Mouse (Mus musculus): ENCODE data around the gene Gm7247. TPM values are rescaled to one million over a fixed set of nuclear protein-coding genes. Genes with fewer than 3 reads are reported as not detected.
"Not testable (repeated sequence)": the region's sequence is repeated elsewhere in the genome, so short reads cannot be mapped to it uniquely, and the experiment has no call there.

Gene Gm7247
- polyA plus RNA-seq, 1 experiment from 2014 or later: not detected

DNA sequence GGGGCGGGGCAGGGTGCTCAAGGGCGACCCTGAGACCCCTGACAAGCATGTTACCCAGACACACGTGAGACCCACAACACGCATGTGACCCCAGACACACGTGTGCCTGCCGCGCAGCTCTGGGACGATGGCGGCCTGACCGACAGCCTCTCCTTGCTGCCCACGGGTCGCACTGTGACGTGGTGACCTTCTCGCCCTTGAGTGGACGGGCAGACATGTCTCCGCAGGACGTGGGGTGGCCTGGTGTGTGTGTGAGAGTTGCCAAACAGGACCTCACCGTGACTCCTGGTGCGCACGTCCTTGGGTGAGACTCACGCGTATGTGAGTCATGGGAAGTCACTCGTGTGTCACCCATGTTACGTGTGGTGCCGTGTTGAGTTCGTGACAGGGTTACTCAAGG, 73.5 kb downstream of the Gm7247 start:
- Histone ChIP-seq H3K27ac (no peak overlapping the region), H3K4me3 (no peak overlapping the region), H3K4me2 (no peak overlapping the region), H3K27me3 (replicated peaks) (no peaks in the 10 kb centered on the region), H3K9ac (no peak overlapping the region), H3K9me3 (replicated peaks) (peaks cover 23% of the 10 kb centered on the region), H3K4me1 (no peaks in the 10 kb centered on the region), H3K36me3 (no peaks in the 10 kb centered on the region)
- WGBS (ENCODE audit: insufficient replicate concordance): 90% methylated on average over 26 of the region's 26 CpGs
- ATAC-seq: no peak

GRCm38 (mm10) chr14:51438955-51439354, 77.4 kb downstream of the Gm7247 start:
- Histone ChIP-seq H3K36me3 (no peaks in the 10 kb centered on the region), H3K9me3 (replicated peaks) (peaks cover 23% of the 10 kb centered on the region), H3K27me3 (replicated peaks) (no peaks in the 10 kb centered on the region), H3K4me1 (no peaks in the 10 kb centered on the region), H3K4me3 (no peak overlapping the region), H3K4me2 (no peak overlapping the region), H3K27ac (no peak overlapping the region), H3K9ac (no peak overlapping the region)
- WGBS (ENCODE audit: insufficient replicate concordance): 80% methylated on average over 4 of the region's 4 CpGs
- no peak for ATAC-seq

DNA sequence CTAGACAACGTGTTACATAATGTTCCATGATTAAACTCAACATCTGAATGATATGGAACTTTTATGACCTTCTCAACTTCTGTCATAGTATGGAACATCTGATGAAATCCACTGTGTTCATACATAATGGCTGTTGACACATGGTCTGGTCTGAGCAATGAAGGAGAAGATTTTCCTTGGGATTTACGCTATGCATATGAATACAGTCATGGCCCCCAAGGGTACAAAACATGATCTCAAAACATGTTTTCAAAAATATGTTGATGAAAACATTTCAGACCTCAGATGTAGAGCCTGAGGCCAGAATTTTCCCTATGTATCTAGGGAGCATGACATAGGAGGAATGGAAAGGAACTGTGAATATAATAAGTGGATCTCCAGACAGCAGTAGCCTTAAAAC, 90.0 kb downstream of the Gm7247 start, which contains the start of gene Vmn2r89:
Gene Vmn2r89, plus strand, starts transcription at position 301 of the 400 bp plus-strand sequence.
- H3K4me3 ChIP-seq; H3K27me3 ChIP-seq (replicated peaks); H3K4me1 ChIP-seq; ATAC-seq; H3K4me2 ChIP-seq; H3K27ac ChIP-seq; H3K36me3 ChIP-seq; H3K9ac ChIP-seq; H3K9me3 ChIP-seq (replicated peaks): not testable (repeated sequence)
- 66% methylated on average over 2 of the region's 2 CpGs for WGBS (ENCODE audit: insufficient replicate concordance)

- H3K4me3 ChIP-seq; H3K9ac ChIP-seq; H3K9me3 ChIP-seq (replicated peaks); H3K36me3 ChIP-seq; H3K4me2 ChIP-seq; H3K27me3 ChIP-seq (replicated peaks); ATAC-seq; H3K27ac ChIP-seq; H3K4me1 ChIP-seq: not testable (repeated sequence)
- 68% methylated on average over 10 of the region's 10 CpGs for WGBS (ENCODE audit: insufficient replicate concordance)
Measured at GRCm38 (mm10) chr14:51480278-51480677, 118.7 kb downstream of the Gm7247 start.

DNA sequence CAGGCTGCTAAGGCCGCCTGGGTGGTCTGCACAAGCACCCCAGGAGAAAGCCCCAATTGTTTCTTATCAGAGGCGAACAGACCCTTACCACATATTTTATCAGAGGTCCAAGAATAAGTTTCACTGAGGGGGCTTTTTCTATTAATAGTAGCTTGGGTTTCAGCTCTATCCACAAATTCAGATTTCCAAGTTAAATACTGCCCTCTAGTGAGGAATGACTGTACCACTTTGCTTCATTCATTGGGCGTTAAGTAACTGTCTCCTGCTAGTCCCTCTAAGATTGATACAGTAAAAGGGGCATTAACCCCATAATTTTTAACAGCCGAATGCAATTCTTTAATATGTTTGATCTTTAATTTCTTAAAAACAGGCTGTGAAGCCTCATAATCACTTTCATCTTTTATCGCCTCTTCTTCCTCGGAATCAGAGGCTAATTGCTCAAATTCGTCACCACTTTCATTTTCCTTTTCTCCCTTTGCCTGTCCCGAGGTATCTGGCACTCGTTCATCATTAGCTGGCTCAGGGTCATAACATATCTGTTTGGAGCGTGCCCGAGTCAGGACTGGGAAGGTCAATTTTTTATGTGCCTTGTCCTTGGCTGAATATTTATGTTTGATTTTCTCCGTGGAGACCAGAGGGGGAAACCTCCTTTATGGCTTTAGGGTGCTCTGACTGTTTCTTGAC, 119.9 kb downstream of the Gm7247 start:
- not testable (repeated sequence) for H3K4me1 ChIP-seq; H3K4me3 ChIP-seq; H3K9ac ChIP-seq; H3K27ac ChIP-seq; H3K4me2 ChIP-seq; ATAC-seq; H3K9me3 ChIP-seq (replicated peaks); H3K36me3 ChIP-seq; H3K27me3 ChIP-seq (replicated peaks)
- 69% methylated on average over 12 of the region's 12 CpGs for WGBS (ENCODE audit: insufficient replicate concordance)

- WGBS (ENCODE audit: insufficient replicate concordance): 47% methylated on average over 5 of the region's 5 CpGs
- no peaks in the 10 kb centered on the region for H3K27me3 ChIP-seq (replicated peaks)
- H3K9me3 ChIP-seq (replicated peaks): no peaks in the 10 kb centered on the region
- no peak overlapping the region for H3K27ac ChIP-seq
- no peak overlapping the region for H3K4me2 ChIP-seq
- H3K4me3 ChIP-seq: no peak overlapping the region
- H3K9ac ChIP-seq: no peak overlapping the region
- no peak for ATAC-seq
- no peaks in the 10 kb centered on the region for H3K4me1 ChIP-seq
- H3K36me3 ChIP-seq: no peaks in the 10 kb centered on the region
Measured at GRCm38 (mm10) chr14:51482051-51482715, 120.6 kb downstream of the Gm7247 start.

- WGBS (ENCODE audit: insufficient replicate concordance): 50% methylated on average over 10 of the region's 10 CpGs
- not testable (repeated sequence) for H3K9me3 ChIP-seq (replicated peaks)
Measured at GRCm38 (mm10) chr14:51482971-51483381, 121.4 kb downstream of the Gm7247 start.

GRCm38 (mm10) chr14:51483671-51484070, 122.1 kb downstream of the Gm7247 start:
- ATAC-seq: no peak
- Histone ChIP-seq H3K4me3 (no peak overlapping the region), H3K27ac (no peak overlapping the region), H3K9ac (no peak overlapping the region), H3K4me1 (no peaks in the 10 kb centered on the region), H3K27me3 (replicated peaks) (no peaks in the 10 kb centered on the region), H3K4me2 (no peak overlapping the region), H3K9me3 (replicated peaks) (no peaks in the 10 kb centered on the region), H3K36me3 (no peaks in the 10 kb centered on the region)
- WGBS (ENCODE audit: insufficient replicate concordance): 63% methylated on average over 1 of the region's 1 CpGs

More at GRCm38 (mm10) chr14:51482971-51483381, 121.4 kb downstream of the Gm7247 start:
- not testable (repeated sequence) for H3K9ac ChIP-seq; H3K27ac ChIP-seq; ATAC-seq; H3K4me2 ChIP-seq; H3K4me1 ChIP-seq; H3K4me3 ChIP-seq; H3K27me3 ChIP-seq (replicated peaks); H3K36me3 ChIP-seq

GRCm38 (mm10) chr14:51486111-51486510, 124.6 kb downstream of the Gm7247 start:
- Histone ChIP-seq H3K36me3 (no peaks in the 10 kb centered on the region), H3K27ac (no peak overlapping the region), H3K27me3 (replicated peaks) (no peaks in the 10 kb centered on the region), H3K4me3 (no peak overlapping the region), H3K4me2 (no peak overlapping the region), H3K9me3 (replicated peaks) (no peaks in the 10 kb centered on the region), H3K9ac (no peak overlapping the region), H3K4me1 (no peaks in the 10 kb centered on the region)
- 39% methylated on average over 1 of the region's 1 CpGs for WGBS (ENCODE audit: insufficient replicate concordance)
- no peak for ATAC-seq

DNA sequence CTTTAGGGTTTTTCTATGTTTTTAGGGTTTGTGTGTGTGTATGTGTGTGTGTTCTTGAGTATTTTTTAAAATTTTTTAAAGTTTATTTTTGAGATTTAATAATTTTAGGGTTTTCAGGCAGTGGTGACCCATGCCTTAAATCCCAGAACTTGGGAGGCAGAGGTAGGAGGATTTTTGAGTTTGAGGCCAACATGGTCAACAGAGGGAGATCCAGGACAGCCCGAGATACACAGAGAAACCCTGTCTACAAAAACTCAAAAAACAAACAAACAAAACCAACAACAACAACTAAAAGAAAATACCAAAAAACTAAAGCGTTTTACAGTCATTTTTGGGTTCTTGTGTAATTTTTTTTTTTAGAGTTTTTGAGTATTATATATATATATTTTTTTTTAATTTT, 134.2 kb downstream of the Gm7247 start:
- WGBS (ENCODE audit: insufficient replicate concordance): 70% methylated on average over 2 of the region's 2 CpGs

DNA sequence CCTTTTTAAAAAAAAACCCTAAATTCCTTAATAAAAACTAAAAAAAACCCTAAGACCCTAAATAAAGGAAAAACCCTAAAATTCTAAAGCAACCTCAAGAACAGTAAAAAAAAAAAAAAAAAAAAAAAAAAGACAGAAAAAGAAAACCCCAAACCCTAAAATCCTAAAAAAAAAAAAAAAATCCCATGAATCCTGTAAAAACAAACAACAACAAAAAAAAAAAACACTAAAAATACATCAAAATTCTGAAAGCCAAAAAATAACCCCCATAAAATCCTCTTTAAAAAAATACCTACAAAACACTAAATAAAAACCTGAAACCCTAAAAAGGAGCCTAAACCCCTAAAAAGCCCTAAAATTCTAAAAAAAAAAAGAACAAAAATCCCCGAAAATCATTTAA, 135.4 kb downstream of the Gm7247 start:
- WGBS (ENCODE audit: insufficient replicate concordance): 56% methylated on average over 1 of the region's 1 CpGs
- ATAC-seq: no peak
- H3K4me3 ChIP-seq: no peak overlapping the region
- no peak overlapping the region for H3K9ac ChIP-seq
- H3K36me3 ChIP-seq: no peaks in the 10 kb centered on the region
- H3K4me2 ChIP-seq: no peak overlapping the region
- H3K27ac ChIP-seq: no peak overlapping the region
- H3K9me3 ChIP-seq (replicated peaks): no peaks in the 10 kb centered on the region
- no peaks in the 10 kb centered on the region for H3K4me1 ChIP-seq
- no peaks in the 10 kb centered on the region for H3K27me3 ChIP-seq (replicated peaks)

More for the DNA sequence above, 134.2 kb downstream of the Gm7247 start:
- ATAC-seq: no peak
- Histone ChIP-seq H3K27me3 (replicated peaks) (no peaks in the 10 kb centered on the region), H3K36me3 (no peaks in the 10 kb centered on the region), H3K27ac (no peak overlapping the region), H3K9ac (no peak overlapping the region), H3K4me1 (no peaks in the 10 kb centered on the region), H3K9me3 (replicated peaks) (no peaks in the 10 kb centered on the region), H3K4me2 (no peak overlapping the region), H3K4me3 (no peak overlapping the region)

- no peaks in the 10 kb centered on the region for H3K36me3 ChIP-seq
- no peak overlapping the region for H3K4me2 ChIP-seq
- H3K9ac ChIP-seq: no peak overlapping the region
- no peaks in the 10 kb centered on the region for H3K27me3 ChIP-seq (replicated peaks)
- no peak for ATAC-seq
- no peaks in the 10 kb centered on the region for H3K9me3 ChIP-seq (replicated peaks)
- H3K4me1 ChIP-seq: no peaks in the 10 kb centered on the region
- 79% methylated on average over 2 of the region's 2 CpGs for WGBS (ENCODE audit: insufficient replicate concordance)
- no peak overlapping the region for H3K4me3 ChIP-seq
- no peak overlapping the region for H3K27ac ChIP-seq
Measured at GRCm38 (mm10) chr14:51497958-51498357, 136.4 kb downstream of the Gm7247 start.

Measured in liver, embryonic 12.5 days (tissue).